Mouse (Mus musculus): Measurements from ENCODE around the gene Tango2. TPM values are rescaled to one million over a fixed set of nuclear protein-coding genes. Genes with fewer than 3 reads are reported as not detected.

The Tango2 gene
- polyA plus RNA-seq (2015; fragmentation: Nextera tagmentation; extraction: Ambion mirVana) = 72.9 and 74.6 TPM in 2 replicates

GRCm38 (mm10) chr16:18347931-18348600 is at the start of gene Tango2, which contains the start of gene Arvcf:
Gene Tango2 (minus strand): TSS chr16:18348103.
Gene Arvcf (plus strand): TSS chr16:18348182.
- Histone ChIP-seq H3K27me3 (ENCODE audit: control insufficient read depth, insufficient read depth, low read length) (peaks cover 11% of the 10 kb centered on the region), H3K9me3 (replicated peaks; ENCODE audit: control insufficient read depth, low read length) (no peaks in the 10 kb centered on the region), H3K4me2 (ENCODE audit: low read depth, low read length) (peak within 1 kb of the TSS; percentile 99), H3K27ac (ENCODE audit: low read length) (0 out of 2 replicates have a peak within 1 kb of the TSS, but pooled peaks have one; percentile 5), H3K4me3 (ENCODE audit: low read length) (peak within 1 kb of the TSS; percentile 81), H3K4me1 (ENCODE audit: control insufficient read depth, insufficient read depth, low read length) (peaks cover 16% of the 10 kb centered on the region), H3K9ac (ENCODE audit: low read length) (peak within 1 kb of the TSS; percentile 82), H3K36me3 (ENCODE audit: control insufficient read depth, insufficient read depth) (no peaks in the 10 kb centered on the region)
- ATAC-seq (replicated peaks; ENCODE audit: extremely low read depth, insufficient read depth, low FRiP score) = peak; percentile 78
- under 1% methylated on average over 44 of the region's 44 CpGs for WGBS

- H3K4me1 ChIP-seq (ENCODE audit: control insufficient read depth, insufficient read depth, low read length) = peaks cover 43% of the 10 kb centered on the region
- H3K27me3 ChIP-seq (ENCODE audit: control insufficient read depth, insufficient read depth, low read length) = no peaks in the 10 kb centered on the region
- H3K4me2 ChIP-seq (ENCODE audit: low read depth, low read length) = no peak overlapping the region
- H3K27ac ChIP-seq (ENCODE audit: low read length) = peak overlapping the region; percentile 97
- peaks cover 31% of the 10 kb centered on the region for H3K36me3 ChIP-seq (ENCODE audit: control insufficient read depth, insufficient read depth)
- H3K9ac ChIP-seq (ENCODE audit: low read length) = no peak overlapping the region
- H3K4me3 ChIP-seq (ENCODE audit: low read length) = no peak overlapping the region
- no peaks in the 10 kb centered on the region for H3K9me3 ChIP-seq (replicated peaks; ENCODE audit: control insufficient read depth, low read length)
- 96% methylated on average over 27 of the region's 27 CpGs for WGBS
- ATAC-seq (replicated peaks; ENCODE audit: extremely low read depth, insufficient read depth, low FRiP score) = no peak
Measured at GRCm38 (mm10) chr16:18396791-18397621, 49.1 kb upstream of the Tango2 start.

GRCm38 (mm10) chr16:18396201-18396600 is 48.3 kb upstream of the Tango2 start:
- no peak overlapping the region for H3K4me3 ChIP-seq (ENCODE audit: low read length)
- H3K36me3 ChIP-seq (ENCODE audit: control insufficient read depth, insufficient read depth) = peaks cover 27% of the 10 kb centered on the region
- H3K9ac ChIP-seq (ENCODE audit: low read length) = peak overlapping the region; percentile 48
- WGBS = 44% methylated on average over 2 of the region's 2 CpGs
- H3K27ac ChIP-seq (ENCODE audit: low read length) = peak overlapping the region; percentile 97
- H3K9me3 ChIP-seq (replicated peaks; ENCODE audit: control insufficient read depth, low read length) = no peaks in the 10 kb centered on the region
- ATAC-seq (replicated peaks; ENCODE audit: extremely low read depth, insufficient read depth, low FRiP score) = no peak
- peak overlapping the region; percentile 51; the same call in 1 of the 2 replicates for H3K4me2 ChIP-seq (ENCODE audit: low read depth, low read length)
- no peaks in the 10 kb centered on the region for H3K27me3 ChIP-seq (ENCODE audit: control insufficient read depth, insufficient read depth, low read length)
- peaks cover 42% of the 10 kb centered on the region for H3K4me1 ChIP-seq (ENCODE audit: control insufficient read depth, insufficient read depth, low read length)

GRCm38 (mm10) chr16:18395620-18396036 is 47.7 kb upstream of the Tango2 start:
- peaks cover 36% of the 10 kb centered on the region for H3K4me1 ChIP-seq (ENCODE audit: control insufficient read depth, insufficient read depth, low read length)
- WGBS = 25% methylated on average over 6 of the region's 7 CpGs
- peak; percentile 53 for ATAC-seq (replicated peaks; ENCODE audit: extremely low read depth, insufficient read depth, low FRiP score)

GRCm38 (mm10) chr16:18394777-18395619 is 47.1 kb upstream of the Tango2 start:
- Histone ChIP-seq H3K36me3 (ENCODE audit: control insufficient read depth, insufficient read depth) (peaks cover 24% of the 10 kb centered on the region), H3K4me2 (ENCODE audit: low read depth, low read length) (peak overlapping the region; percentile 51), H3K4me3 (ENCODE audit: low read length) (0 out of 2 replicates have a peak overlapping the region, but pooled peaks have one; percentile 6), H3K9me3 (replicated peaks; ENCODE audit: control insufficient read depth, low read length) (no peaks in the 10 kb centered on the region), H3K27ac (ENCODE audit: low read length) (peak overlapping the region; percentile 97), H3K4me1 (ENCODE audit: control insufficient read depth, insufficient read depth, low read length) (peaks cover 32% of the 10 kb centered on the region), H3K9ac (ENCODE audit: low read length) (peak overlapping the region; percentile 65), H3K27me3 (ENCODE audit: control insufficient read depth, insufficient read depth, low read length) (no peaks in the 10 kb centered on the region)
- WGBS = 15% methylated on average over 11 of the region's 11 CpGs
- ATAC-seq (replicated peaks; ENCODE audit: extremely low read depth, insufficient read depth, low FRiP score) = peak; percentile 38

More at GRCm38 (mm10) chr16:18395620-18396036, 47.7 kb upstream of the Tango2 start:
- H3K9me3 ChIP-seq (replicated peaks; ENCODE audit: control insufficient read depth, low read length) = no peaks in the 10 kb centered on the region
- H3K9ac ChIP-seq (ENCODE audit: low read length) = peak overlapping the region; percentile 65
- no peaks in the 10 kb centered on the region for H3K27me3 ChIP-seq (ENCODE audit: control insufficient read depth, insufficient read depth, low read length)
- H3K4me3 ChIP-seq (ENCODE audit: low read length) = no peak overlapping the region
- peak overlapping the region; percentile 97 for H3K27ac ChIP-seq (ENCODE audit: low read length)
- peaks cover 27% of the 10 kb centered on the region for H3K36me3 ChIP-seq (ENCODE audit: control insufficient read depth, insufficient read depth)
- H3K4me2 ChIP-seq (ENCODE audit: low read depth, low read length) = peak overlapping the region; percentile 51

GRCm38 (mm10) chr16:18394056-18394455 is 46.2 kb upstream of the Tango2 start:
- Histone ChIP-seq H3K36me3 (ENCODE audit: control insufficient read depth, insufficient read depth) (peaks cover 20% of the 10 kb centered on the region), H3K9me3 (replicated peaks; ENCODE audit: control insufficient read depth, low read length) (no peaks in the 10 kb centered on the region), H3K4me1 (ENCODE audit: control insufficient read depth, insufficient read depth, low read length) (peaks cover 33% of the 10 kb centered on the region), H3K4me3 (ENCODE audit: low read length) (no peak overlapping the region; the same call in 1 of the 2 replicates), H3K9ac (ENCODE audit: low read length) (peak overlapping the region; percentile 91), H3K27ac (ENCODE audit: low read length) (peak overlapping the region; percentile 97), H3K4me2 (ENCODE audit: low read depth, low read length) (peak overlapping the region; percentile 96), H3K27me3 (ENCODE audit: control insufficient read depth, insufficient read depth, low read length) (no peaks in the 10 kb centered on the region)
- 60% methylated on average over 3 of the region's 3 CpGs for WGBS
- no peak for ATAC-seq (replicated peaks; ENCODE audit: extremely low read depth, insufficient read depth, low FRiP score)

- no peak for ATAC-seq (replicated peaks; ENCODE audit: extremely low read depth, insufficient read depth, low FRiP score)
- peak overlapping the region; percentile 96 for H3K4me2 ChIP-seq (ENCODE audit: low read depth, low read length)
- H3K4me3 ChIP-seq (ENCODE audit: low read length) = peak overlapping the region; percentile 80
- no peaks in the 10 kb centered on the region for H3K9me3 ChIP-seq (replicated peaks; ENCODE audit: control insufficient read depth, low read length)
- peak overlapping the region; percentile 91 for H3K9ac ChIP-seq (ENCODE audit: low read length)
- peak overlapping the region; percentile 97 for H3K27ac ChIP-seq (ENCODE audit: low read length)
- H3K27me3 ChIP-seq (ENCODE audit: control insufficient read depth, insufficient read depth, low read length) = no peaks in the 10 kb centered on the region
- 58% methylated on average over 5 of the region's 5 CpGs for WGBS
- peaks cover 37% of the 10 kb centered on the region for H3K4me1 ChIP-seq (ENCODE audit: control insufficient read depth, insufficient read depth, low read length)
- peaks cover 15% of the 10 kb centered on the region for H3K36me3 ChIP-seq (ENCODE audit: control insufficient read depth, insufficient read depth)
Measured at GRCm38 (mm10) chr16:18393595-18393994, 45.7 kb upstream of the Tango2 start.

Data from heart, embryonic 16.5 days (tissue).